Mouse (Mus musculus): ENCODE measurements around the gene Ip6k1. TPM values are rescaled to one million over a fixed set of nuclear protein-coding genes. Genes with fewer than 3 reads are reported as not detected.

The Ip6k1 gene
- total RNA-seq, 2 experiments from 2014 or later = 12.5 to 22.8 TPM

GRCm38 (mm10) chr9:108093586-108093985, 91.3 kb downstream of the Ip6k1 start:
- no peak for ATAC-seq (replicated peaks; ENCODE audit: poor library complexity)

- ATAC-seq (replicated peaks; ENCODE audit: poor library complexity) = peak; percentile 79
These were observed 92.1 kb downstream of the Ip6k1 start, which contains the start of gene Apeh for GRCm38 (mm10) chr9:108094184-108094941. Apeh (minus strand) TSS chr9:108094606.

- peak; percentile 72 for ATAC-seq (replicated peaks; ENCODE audit: poor library complexity)
These were observed 92.7 kb downstream of the Ip6k1 start for GRCm38 (mm10) chr9:108094998-108095411.

- ATAC-seq (replicated peaks; ENCODE audit: poor library complexity) = peak; percentile 42
These were observed 93.2 kb downstream of the Ip6k1 start for GRCm38 (mm10) chr9:108095518-108095917.

- no peak; the same call in 1 of the 2 replicates for ATAC-seq (replicated peaks; ENCODE audit: poor library complexity)
These were observed 93.8 kb downstream of the Ip6k1 start for GRCm38 (mm10) chr9:108095949-108096712.

Other genes starting within 250 kb of the Ip6k1 start
- 110 and 146 TPM in 2 replicates for gene Rbm5, start 231.5 kb upstream of the Ip6k1 start, total RNA-seq (2015)
- gene Rbm5, start 231.5 kb upstream of the Ip6k1 start, total RNA-seq (2017) = 142 and 235 TPM in 2 replicates
- gene Rbm6, start 129.3 kb upstream of the Ip6k1 start, total RNA-seq (2015) = 74.5 and 80.7 TPM in 2 replicates
- gene Rbm6, start 129.3 kb upstream of the Ip6k1 start, total RNA-seq (2017) = 131 and 179 TPM in 2 replicates
- 5.3 and 5.9 TPM in 2 replicates for gene Mon1a, start 114.3 kb upstream of the Ip6k1 start, total RNA-seq (2015)
- gene Mon1a, start 114.3 kb upstream of the Ip6k1 start, total RNA-seq (2017) = 16.6 and 18.4 TPM in 2 replicates
- gene Mst1r, start 95.6 kb upstream of the Ip6k1 start, total RNA-seq (2015) = 0.22 TPM in 1 of 2 replicates, not detected in the other
- 0.07 TPM in 1 of 2 replicates, not detected in the other for gene Mst1r, start 95.6 kb upstream of the Ip6k1 start, total RNA-seq (2017)
- 0.05 TPM in 1 of 2 replicates, not detected in the other for gene Actl11, start 74.0 kb upstream of the Ip6k1 start, total RNA-seq (2015)
- gene Actl11, start 74.0 kb upstream of the Ip6k1 start, total RNA-seq (2017) = not detected in 2 replicates
- not detected in 2 replicates for gene Camkv, start 66.8 kb upstream of the Ip6k1 start, total RNA-seq (2015)
- gene Camkv, start 66.8 kb upstream of the Ip6k1 start, total RNA-seq (2017) = 0.20 TPM in 1 of 2 replicates, not detected in the other
- 10.1 and 11.3 TPM in 2 replicates for gene Traip, start 52.4 kb upstream of the Ip6k1 start, total RNA-seq (2015)
- 22.7 and 32.7 TPM in 2 replicates for gene Traip, start 52.4 kb upstream of the Ip6k1 start, total RNA-seq (2017)
- 29.6 and 34.4 TPM in 2 replicates for gene Uba7, start 27.0 kb upstream of the Ip6k1 start, total RNA-seq (2015)
- 30.1 and 34.7 TPM in 2 replicates for gene Uba7, start 27.0 kb upstream of the Ip6k1 start, total RNA-seq (2017)
- 0.49 TPM in 1 of 2 replicates, not detected in the other for gene Gm20661, start 19.4 kb upstream of the Ip6k1 start, total RNA-seq (2015)
- gene Gm20661, start 19.4 kb upstream of the Ip6k1 start, total RNA-seq (2017) = not detected in 2 replicates
- gene Inka1, start 16.6 kb upstream of the Ip6k1 start, total RNA-seq (2015) = 13.7 and 23.2 TPM in 2 replicates
- 18.2 and 22.6 TPM in 2 replicates for gene Inka1, start 16.6 kb upstream of the Ip6k1 start, total RNA-seq (2017)
- 0.35 and 0.61 TPM in 2 replicates for gene Cdhr4, start 10.0 kb upstream of the Ip6k1 start, total RNA-seq (2015)
- gene Cdhr4, start 10.0 kb upstream of the Ip6k1 start, total RNA-seq (2017) = not detected in 2 replicates
- gene Gm20662, start 6.2 kb upstream of the Ip6k1 start, total RNA-seq (2015) = not detected in 2 replicates
- 1.9 TPM in 1 of 2 replicates, not detected in the other for gene Gm20662, start 6.2 kb upstream of the Ip6k1 start, total RNA-seq (2017)
- gene Gmppb, start 46.7 kb downstream of the Ip6k1 start, total RNA-seq (2015) = 7.4 and 11.7 TPM in 2 replicates
- 42.7 and 43.7 TPM in 2 replicates for gene Gmppb, start 46.7 kb downstream of the Ip6k1 start, total RNA-seq (2017)
- 1.3 TPM in 2 replicates for gene Amigo3, start 50.7 kb downstream of the Ip6k1 start, total RNA-seq (2015)
- gene Amigo3, start 50.7 kb downstream of the Ip6k1 start, total RNA-seq (2017) = 2.0 and 2.6 TPM in 2 replicates
- gene Mst1, start 77.9 kb downstream of the Ip6k1 start, total RNA-seq (2015) = 0.46 and 3.1 TPM in 2 replicates
- gene Mst1, start 77.9 kb downstream of the Ip6k1 start, total RNA-seq (2017) = 0.37 and 0.74 TPM in 2 replicates
- 34.5 and 35.8 TPM in 2 replicates for gene Rnf123, start 80.8 kb downstream of the Ip6k1 start, total RNA-seq (2015)
- 18.8 and 34.8 TPM in 2 replicates for gene Rnf123, start 80.8 kb downstream of the Ip6k1 start, total RNA-seq (2017)
- 45.9 and 64.3 TPM in 2 replicates for gene Apeh, start 92.1 kb downstream of the Ip6k1 start, total RNA-seq (2015)
- gene Apeh, start 92.1 kb downstream of the Ip6k1 start, total RNA-seq (2017) = 71.0 and 110 TPM in 2 replicates
- gene Bsn, start 187.9 kb downstream of the Ip6k1 start, total RNA-seq (2015) = 4.7 and 5.5 TPM in 2 replicates
- gene Bsn, start 187.9 kb downstream of the Ip6k1 start, total RNA-seq (2017) = 3.2 and 4.0 TPM in 2 replicates

Data from megakaryocyte progenitor cell, adult 5-6 weeks (primary cell).